Mouse (Mus musculus) induced T-regulatory cell, adult 2 months (primary cell): Measurements from ENCODE around the gene Tent5a.

Experiments used
- DNase-seq: peaks from one replicate; pipeline ENCODE4 v3.0.0-alpha.2; 2012; ENCODE audit warnings: low read depth

Tent5a gene

DNA sequence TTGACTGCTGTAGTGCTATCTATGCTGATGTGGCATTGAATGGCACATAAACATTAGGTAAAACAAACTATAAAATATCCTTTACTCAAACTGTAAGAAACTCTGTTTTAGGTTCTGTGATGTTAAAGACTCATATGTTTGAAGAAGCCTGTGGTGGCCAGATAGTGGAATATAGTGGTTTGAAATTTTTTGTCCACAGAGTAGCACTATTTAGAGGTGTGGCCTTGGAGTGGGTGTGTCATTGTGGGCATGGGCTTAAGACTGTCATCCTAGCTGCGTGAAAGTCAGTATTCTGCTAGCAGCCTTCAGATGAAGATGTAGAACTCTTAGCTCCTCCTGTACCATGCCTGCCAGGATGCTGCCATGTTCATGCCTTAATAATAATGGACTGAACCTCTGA lies 11.0 kb downstream of the Tent5a start:
- DNase-seq, result no peak

DNA sequence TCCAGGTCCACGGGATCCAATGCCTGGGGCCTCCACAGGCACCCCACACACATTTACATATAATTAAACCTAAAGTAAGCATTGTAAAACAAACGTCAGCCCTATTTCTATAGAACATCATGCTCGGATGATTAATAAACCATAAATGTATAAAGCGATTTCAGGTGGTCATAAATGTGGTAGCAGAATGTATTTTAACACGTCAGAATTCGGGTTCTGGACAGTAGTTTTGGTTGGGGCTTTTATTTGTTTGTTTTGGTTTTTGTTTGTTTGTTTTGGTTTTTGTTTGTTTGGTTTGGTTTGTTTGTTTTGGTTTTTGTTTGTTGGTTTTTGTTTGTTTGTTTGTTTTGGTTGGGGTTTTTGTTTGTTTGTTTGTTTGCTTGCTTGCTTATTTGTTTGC lies 14.7 kb downstream of the Tent5a start, which contains the start of gene Gm11114:
Gene Gm11114 (plus strand): TSS at position 301 of the 400 bp plus-strand sequence.
- DNase-seq, result no peak

DNA sequence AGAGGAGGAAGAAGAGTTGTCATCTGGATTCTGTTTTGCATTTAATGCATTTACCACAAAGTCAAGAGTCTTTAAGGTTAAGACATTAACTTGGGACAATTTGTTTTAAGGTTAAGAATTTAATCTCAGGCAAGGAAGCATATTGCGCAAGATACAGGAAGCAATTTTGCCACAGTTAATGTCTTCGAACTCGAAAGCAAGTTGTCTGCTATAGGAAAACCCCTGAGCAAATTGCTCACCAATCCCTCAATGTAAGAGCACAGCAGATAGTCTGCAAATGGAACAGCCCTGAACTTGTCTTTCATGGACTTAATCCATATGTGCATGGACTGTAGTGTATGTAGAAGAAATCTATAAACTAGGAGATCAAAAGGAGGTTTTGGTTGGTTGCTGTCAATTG lies 23.8 kb downstream of the Tent5a start:
- no peak for DNase-seq

DNA sequence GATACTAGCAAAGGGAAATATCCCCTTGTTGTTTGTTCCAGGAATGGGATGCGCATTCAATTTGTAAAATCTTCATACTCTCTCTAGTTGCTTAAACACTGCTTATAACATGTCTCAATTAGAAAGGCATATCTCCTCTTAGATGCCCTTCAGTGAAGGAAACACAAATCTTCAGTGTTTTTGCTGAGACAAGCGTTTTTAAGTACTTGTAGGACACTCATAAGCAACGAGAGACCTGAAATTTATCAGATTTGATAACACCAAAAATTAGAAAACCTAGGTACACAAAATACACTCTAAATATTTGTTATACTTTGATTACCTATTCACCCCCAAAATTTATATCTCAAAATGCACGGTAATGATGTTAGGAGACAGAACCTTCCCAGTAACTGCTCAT lies 24.3 kb downstream of the Tent5a start:
- DNase-seq, result no peak

DNA sequence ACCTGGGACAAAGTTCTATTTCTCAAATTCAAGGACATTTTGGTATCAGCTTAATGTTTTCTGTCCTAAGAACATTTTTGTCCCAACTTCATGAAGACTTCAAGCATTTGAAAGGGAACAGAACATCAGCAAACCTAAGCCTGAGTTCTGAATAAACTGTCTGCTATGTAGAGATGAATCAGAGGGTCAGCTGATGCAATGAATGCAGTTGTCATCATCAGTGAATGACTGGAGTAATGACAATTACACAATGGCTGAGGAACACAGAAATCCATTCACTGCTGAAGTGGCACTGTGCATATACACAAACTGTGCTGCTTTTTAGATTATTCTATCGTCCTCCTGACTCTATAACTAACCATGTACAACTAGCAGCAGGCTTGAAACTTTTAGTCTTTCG lies 53.0 kb downstream of the Tent5a start:
- no peak for DNase-seq
